Mouse (Mus musculus) embryonic facial prominence, embryonic 11.5 days (tissue): ENCODE results near the gene Syt1. TPM values are rescaled to one million over a fixed set of nuclear protein-coding genes. Genes with fewer than 3 reads are reported as not detected.

Experiments
- ATAC-seq: fragments of 200-750 bp; cut with Nextera tagmentation; replicated peaks from 2 replicates; pipeline ENCODE4 v1.8.0; 2017; ENCODE audit warnings: low read depth; ENCODE audit not compliant: insufficient number of reproducible peaks, low FRiP score, low TSS enrichment
- DNase-seq: peaks from one replicate; pipeline ENCODE4 v3.0.0-alpha.2; 2015; ENCODE audit warnings: low spot score
- H3K27ac ChIP-seq: fragments of 300-500 bp; sonication (generic); replicated peaks from 2 replicates; pipeline ENCODE4 v1.5.1; 2014; ENCODE audit warnings: mild to moderate bottlenecking, low read depth, low read length, control low read depth
- H3K27me3 ChIP-seq: fragments of 300-500 bp; sonication (generic); 2 replicates; pipeline ENCODE4 v1.6.1; 2014; ENCODE audit warnings: mild to moderate bottlenecking, low read length, moderate library complexity, mixed read lengths; ENCODE audit not compliant: control insufficient read depth, insufficient read depth
- H3K36me3 ChIP-seq: fragments of 300-500 bp; sonication (generic); replicated peaks from 2 replicates; pipeline ENCODE4 v1.6.1; 2014; ENCODE audit warnings: low read depth, mild to moderate bottlenecking, low read length, moderate library complexity, mixed read lengths; ENCODE audit not compliant: control insufficient read depth, insufficient read depth
- H3K4me1 ChIP-seq: fragments of 300-500 bp; sonication (generic); 2 replicates; pipeline ENCODE4 v1.6.1; 2014; ENCODE audit warnings: low read length, mixed read lengths; ENCODE audit not compliant: control insufficient read depth, insufficient read depth
- H3K4me2 ChIP-seq: fragments of 300-500 bp; sonication (generic); 2 replicates; pipeline ENCODE4 v1.6.1; 2014; ENCODE audit warnings: low read depth, mild to moderate bottlenecking, control low read depth, low read length, moderate library complexity
- H3K4me3 ChIP-seq: fragments of 300-500 bp; sonication (generic); 2 replicates; pipeline ENCODE4 v1.5.1; 2014; ENCODE audit warnings: low read depth, low read length, control low read depth
- H3K9ac ChIP-seq: fragments of 300-500 bp; sonication (generic); replicated peaks from 2 replicates; pipeline ENCODE4 v1.6.1; 2014; ENCODE audit warnings: mild to moderate bottlenecking, control low read depth, low read length
- H3K9me3 ChIP-seq: fragments of 300-500 bp; sonication (generic); replicated peaks from 2 replicates; pipeline ENCODE4 v1.6.1; 2016; ENCODE audit warnings: mild to moderate bottlenecking, low read length, inconsistent platforms, mixed read lengths; ENCODE audit not compliant: control insufficient read depth
- WGBS: fragments of 180-500 bp; shearing (Covaris S2); extraction: QIAGEN DNeasy Blood & Tissue Kit; methylation state at CpG from one replicate; pipeline ENCODE4 v1.1.7; 2014; 5-methylcytosine and 5-hydroxymethylcytosine counted together
- polyA plus RNA-seq: library from polyadenylated mRNA; unstranded; fragments of >200 nt; fragmentation: Nextera tagmentation; extraction: Ambion mirVana; gene quantifications from 2 replicates; pipeline ENCODE4 v1.2.1, GENCODE M21; 2014

Syt1 gene
- polyA plus RNA-seq, 1 experiment from 2014 or later: 7.1 TPM

DNA sequence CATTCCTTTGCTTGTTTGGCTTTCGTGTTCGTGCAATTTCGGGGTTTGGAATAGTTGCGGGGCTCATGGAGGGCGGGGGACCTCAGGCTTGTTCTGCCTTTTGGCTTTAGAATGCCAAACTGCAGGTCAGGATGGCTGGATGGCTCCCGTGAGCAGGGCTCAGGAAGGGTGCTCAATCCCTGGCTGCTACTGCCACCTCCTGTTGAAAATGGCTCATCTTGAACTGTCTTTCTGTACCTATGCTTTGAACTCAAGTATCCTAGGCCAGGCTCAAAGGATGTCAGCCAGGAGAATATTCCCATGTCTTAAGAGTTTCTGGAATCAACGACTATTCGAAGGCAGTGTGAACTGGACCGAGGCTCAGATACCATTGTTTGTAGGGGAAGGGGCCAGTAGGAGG, 473.1 kb downstream of the Syt1 start:
- Histone ChIP-seq H3K4me2 (no peak overlapping the region), H3K4me3 (no peak overlapping the region), H3K27ac (no peak overlapping the region), H3K27me3 (no peaks in the 10 kb centered on the region), H3K9me3 (no peaks in the 10 kb centered on the region), H3K4me1 (no peaks in the 10 kb centered on the region), H3K9ac (no peak overlapping the region), H3K36me3 (no peaks in the 10 kb centered on the region)
- WGBS: 65% methylated on average over 9 of the region's 9 CpGs
- ATAC-seq (peak; percentile 52; the same call in 1 of the 2 replicates), DNase-seq (peak; percentile 24)

DNA sequence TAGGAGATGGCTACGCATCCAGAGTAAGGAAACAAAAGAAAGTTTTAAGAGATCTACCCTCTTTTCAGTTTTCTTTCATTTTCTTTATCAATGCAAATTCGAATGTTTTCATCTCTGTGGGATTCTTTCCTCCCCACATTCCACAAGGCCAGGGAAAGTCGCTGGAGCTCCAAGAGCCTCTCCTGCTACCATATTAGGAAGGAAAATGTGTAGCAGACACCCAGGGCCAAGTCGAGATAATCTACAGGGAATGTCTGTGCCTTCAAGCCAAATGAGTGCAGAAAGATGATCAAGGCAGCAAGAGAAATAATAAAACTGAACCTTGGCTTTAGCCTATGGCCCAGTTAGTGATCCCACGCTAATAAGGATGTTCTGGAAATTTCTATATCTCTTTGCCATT, 474.9 kb downstream of the Syt1 start:
- no peaks in the 10 kb centered on the region for H3K9me3 ChIP-seq
- H3K27me3 ChIP-seq: no peaks in the 10 kb centered on the region
- H3K4me2 ChIP-seq: no peak overlapping the region
- 52% methylated on average over 5 of the region's 5 CpGs for WGBS
- H3K27ac ChIP-seq: no peak overlapping the region
- H3K9ac ChIP-seq: no peak overlapping the region
- no peaks in the 10 kb centered on the region for H3K36me3 ChIP-seq
- H3K4me1 ChIP-seq: no peaks in the 10 kb centered on the region
- ATAC-seq (no peak), DNase-seq (no peak)
- no peak overlapping the region for H3K4me3 ChIP-seq

DNA sequence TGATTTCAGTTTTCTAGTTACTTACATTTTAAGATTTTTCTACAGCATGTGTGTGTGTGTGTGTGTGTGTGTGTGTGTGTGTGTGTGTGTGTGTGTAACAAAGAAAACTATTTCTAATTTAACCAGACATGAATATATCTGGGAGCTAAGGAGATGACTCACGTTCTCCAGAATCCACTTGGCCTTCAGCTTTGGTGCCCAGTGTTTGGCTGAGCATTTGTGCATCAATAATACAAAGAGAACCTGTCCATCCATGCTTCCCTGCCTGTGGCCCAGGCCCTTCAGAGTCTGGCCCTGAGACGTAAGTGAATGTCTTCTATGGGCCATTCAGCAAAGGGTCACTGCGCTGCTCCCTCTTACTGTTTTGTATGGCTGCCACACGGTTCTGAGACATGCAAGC, 476.7 kb downstream of the Syt1 start:
- H3K4me3 ChIP-seq: no peak overlapping the region

DNA sequence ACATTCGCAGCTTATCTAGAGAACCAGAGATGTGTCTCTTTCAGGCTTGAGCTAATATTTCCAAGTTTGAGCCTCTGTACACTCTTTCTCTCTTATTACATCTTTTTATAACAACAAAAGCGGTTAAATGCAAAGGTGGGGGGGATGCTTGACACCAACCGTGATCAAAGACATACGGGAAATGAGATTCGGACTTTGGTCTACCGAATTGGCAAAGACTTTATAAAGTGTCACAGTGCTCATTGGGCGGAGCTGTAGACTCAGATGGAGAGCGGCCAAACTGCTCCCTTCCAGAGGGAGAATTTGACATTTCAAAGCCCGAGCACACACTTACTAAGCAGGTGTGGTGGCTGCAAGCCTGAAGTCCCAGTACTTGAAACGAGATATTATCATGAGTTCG, 477.9 kb downstream of the Syt1 start:
- 93% methylated on average over 11 of the region's 11 CpGs for WGBS
- ATAC-seq: no peak

More for the DNA sequence above, 476.7 kb downstream of the Syt1 start:
- Histone ChIP-seq H3K9me3 (no peaks in the 10 kb centered on the region), H3K36me3 (no peaks in the 10 kb centered on the region), H3K4me2 (no peak overlapping the region), H3K27me3 (no peaks in the 10 kb centered on the region), H3K9ac (no peak overlapping the region), H3K27ac (no peak overlapping the region), H3K4me1 (no peaks in the 10 kb centered on the region)
- no peak for DNase-seq
- 81% methylated on average over 4 of the region's 4 CpGs for WGBS
- ATAC-seq: no peak

DNA sequence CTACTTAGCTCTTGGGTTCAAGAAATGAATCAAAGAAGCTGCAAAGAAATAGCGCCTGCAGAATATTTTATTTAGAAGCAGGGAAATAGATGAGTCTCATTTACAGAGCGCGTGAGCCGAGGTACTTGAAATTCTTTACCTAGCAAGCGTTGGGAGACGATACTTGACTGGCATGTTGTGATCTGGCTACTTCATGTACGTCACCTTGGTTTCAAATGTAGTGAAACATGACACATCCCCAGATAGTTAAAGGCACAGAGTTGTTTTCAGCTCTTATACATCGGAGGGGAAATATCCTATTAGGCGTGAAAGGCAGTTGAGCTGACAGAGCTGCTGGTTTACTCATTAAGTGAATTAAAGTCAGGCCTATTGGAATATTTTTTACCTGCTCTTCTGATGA, 478.5 kb downstream of the Syt1 start:
- H3K9me3 ChIP-seq: no peaks in the 10 kb centered on the region
- no peaks in the 10 kb centered on the region for H3K27me3 ChIP-seq
- WGBS: 70% methylated on average over 9 of the region's 9 CpGs
- no peaks in the 10 kb centered on the region for H3K36me3 ChIP-seq
- H3K9ac ChIP-seq: no peak overlapping the region
- no peak overlapping the region for H3K27ac ChIP-seq
- H3K4me3 ChIP-seq: no peak overlapping the region
- DNase-seq (no peak), ATAC-seq (no peak)
- H3K4me1 ChIP-seq: no peaks in the 10 kb centered on the region
- no peak overlapping the region for H3K4me2 ChIP-seq

More for the DNA sequence above, 477.9 kb downstream of the Syt1 start:
- no peak overlapping the region for H3K4me3 ChIP-seq
- DNase-seq: no peak
- H3K9ac ChIP-seq: no peak overlapping the region
- no peaks in the 10 kb centered on the region for H3K9me3 ChIP-seq
- no peak overlapping the region for H3K4me2 ChIP-seq
- no peak overlapping the region for H3K27ac ChIP-seq
- no peaks in the 10 kb centered on the region for H3K4me1 ChIP-seq
- H3K36me3 ChIP-seq: no peaks in the 10 kb centered on the region
- no peaks in the 10 kb centered on the region for H3K27me3 ChIP-seq

DNA sequence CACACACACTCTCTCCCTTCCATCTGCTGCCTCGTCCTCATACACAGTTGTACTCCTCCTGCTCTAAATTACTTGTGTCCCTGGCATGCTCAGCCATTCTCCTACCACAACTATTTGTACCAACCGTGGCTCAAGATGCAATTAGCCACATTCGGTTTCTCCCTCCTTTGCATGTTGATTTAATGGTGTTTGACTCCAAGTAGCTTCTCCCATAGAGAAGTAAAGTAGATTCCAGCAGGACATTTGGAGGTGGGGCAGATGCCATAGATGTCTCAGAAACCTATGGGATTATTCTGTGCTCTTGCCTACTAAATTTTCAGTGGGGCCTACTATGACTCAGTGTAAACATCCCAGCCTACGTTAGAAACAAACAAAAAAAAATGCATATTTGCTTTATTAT, 479.1 kb downstream of the Syt1 start:
- Histone ChIP-seq H3K36me3 (no peaks in the 10 kb centered on the region), H3K9me3 (no peaks in the 10 kb centered on the region), H3K27me3 (no peaks in the 10 kb centered on the region), H3K4me2 (no peak overlapping the region), H3K4me3 (no peak overlapping the region), H3K4me1 (no peaks in the 10 kb centered on the region), H3K9ac (no peak overlapping the region), H3K27ac (no peak overlapping the region)
- DNase-seq (no peak), ATAC-seq (no peak)
- 64% methylated on average over 4 of the region's 4 CpGs for WGBS

DNA sequence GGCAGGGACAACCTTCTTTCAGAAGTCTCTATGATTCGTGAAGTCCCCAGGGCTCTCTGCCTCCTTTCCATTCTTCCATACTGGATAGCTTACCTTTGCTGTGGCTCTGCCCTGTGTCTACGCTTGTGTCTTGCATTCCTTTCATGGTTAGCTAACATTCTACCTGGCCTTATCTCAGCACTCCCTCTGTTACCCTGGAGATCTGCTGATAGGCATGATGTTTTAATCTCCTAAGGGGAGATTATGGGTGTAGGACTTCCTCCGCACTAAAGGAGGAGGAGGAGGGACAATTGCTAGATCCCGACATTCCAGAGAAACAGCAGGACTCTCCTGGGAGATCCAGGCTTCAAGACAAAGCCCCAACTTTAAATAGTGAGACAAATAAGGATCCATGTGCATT, 479.7 kb downstream of the Syt1 start:
- Histone ChIP-seq H3K4me3 (no peak overlapping the region), H3K4me1 (no peaks in the 10 kb centered on the region), H3K4me2 (no peak overlapping the region), H3K36me3 (no peaks in the 10 kb centered on the region), H3K9me3 (no peaks in the 10 kb centered on the region), H3K9ac (no peak overlapping the region), H3K27me3 (no peaks in the 10 kb centered on the region), H3K27ac (no peak overlapping the region)
- ATAC-seq: no peak
- no peak for DNase-seq
- 46% methylated on average over 4 of the region's 4 CpGs for WGBS

DNA sequence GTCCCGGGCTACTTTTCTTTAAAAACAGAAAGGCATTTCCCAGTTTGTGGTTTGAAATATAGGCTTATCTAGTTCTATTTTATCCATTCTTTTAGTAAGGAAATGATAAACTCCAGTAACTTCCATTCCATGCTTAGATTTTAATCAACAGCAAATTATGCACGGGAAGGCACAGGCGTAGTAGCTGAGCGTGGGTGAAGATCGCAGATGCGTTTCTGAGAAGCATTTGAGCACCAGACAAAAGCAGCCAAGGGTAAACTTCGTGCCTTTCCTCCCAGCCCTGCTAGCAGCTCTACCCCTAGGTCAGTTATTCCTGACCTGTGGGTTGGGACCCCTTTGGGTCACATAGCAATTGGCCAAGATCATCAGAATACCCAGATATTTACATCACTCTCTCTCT, 482.4 kb downstream of the Syt1 start:
- Histone ChIP-seq H3K9ac (no peak overlapping the region), H3K4me2 (no peak overlapping the region), H3K36me3 (no peaks in the 10 kb centered on the region), H3K27ac (no peak overlapping the region), H3K4me3 (no peak overlapping the region), H3K4me1 (no peaks in the 10 kb centered on the region), H3K27me3 (no peaks in the 10 kb centered on the region), H3K9me3 (no peaks in the 10 kb centered on the region)
- ATAC-seq (no peak), DNase-seq (no peak)
- WGBS: 91% methylated on average over 7 of the region's 7 CpGs
